Mouse (Mus musculus) c-Kit-positive CD71-positive TER-119-negative erythroid progenitor cells, embryonic 14.5 days (primary cell): ENCODE results near the gene Ugt1a9.
"Not testable (repeated sequence)": the region's sequence is repeated elsewhere in the genome, so short reads cannot be mapped to it uniquely, and the experiment has no call there.

ENCODE experiments used
- DNase-seq: peaks from one replicate; pipeline ENCODE4 v3.0.0-alpha.2; 2013; ENCODE audit warnings: low read depth

Ugt1a9 gene

GRCm38 (mm10) chr1:88222216-88222615 is 151.6 kb downstream of the Ugt1a9 start:
- no peak for DNase-seq

DNA sequence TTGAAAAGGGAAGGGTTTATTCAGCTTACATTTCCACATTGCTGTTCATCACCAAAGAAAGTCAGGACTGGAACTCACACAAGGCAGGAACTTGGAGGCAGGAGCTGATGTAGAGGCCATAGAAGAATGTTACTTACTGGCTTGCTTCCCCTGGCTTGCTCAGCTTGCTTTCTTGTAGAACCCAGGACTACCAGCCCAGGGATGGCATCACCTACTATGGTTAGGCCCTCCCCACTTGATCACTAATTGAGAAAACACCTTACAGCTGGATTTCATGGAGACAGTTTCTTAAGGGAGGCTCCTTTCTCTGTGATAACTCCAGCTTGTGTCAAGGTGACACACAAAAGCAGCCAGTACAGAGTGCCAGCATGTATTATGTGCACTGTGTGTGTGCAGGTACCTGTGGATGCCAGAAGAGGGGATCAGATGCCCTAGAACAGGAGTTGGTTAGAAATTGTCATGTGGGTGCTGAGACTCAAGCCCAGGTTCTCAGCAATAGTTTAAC is 152.5 kb downstream of the Ugt1a9 start:
- not testable (repeated sequence) for DNase-seq

GRCm38 (mm10) chr1:88223591-88223990 is 153.0 kb downstream of the Ugt1a9 start:
- no peak for DNase-seq

DNA sequence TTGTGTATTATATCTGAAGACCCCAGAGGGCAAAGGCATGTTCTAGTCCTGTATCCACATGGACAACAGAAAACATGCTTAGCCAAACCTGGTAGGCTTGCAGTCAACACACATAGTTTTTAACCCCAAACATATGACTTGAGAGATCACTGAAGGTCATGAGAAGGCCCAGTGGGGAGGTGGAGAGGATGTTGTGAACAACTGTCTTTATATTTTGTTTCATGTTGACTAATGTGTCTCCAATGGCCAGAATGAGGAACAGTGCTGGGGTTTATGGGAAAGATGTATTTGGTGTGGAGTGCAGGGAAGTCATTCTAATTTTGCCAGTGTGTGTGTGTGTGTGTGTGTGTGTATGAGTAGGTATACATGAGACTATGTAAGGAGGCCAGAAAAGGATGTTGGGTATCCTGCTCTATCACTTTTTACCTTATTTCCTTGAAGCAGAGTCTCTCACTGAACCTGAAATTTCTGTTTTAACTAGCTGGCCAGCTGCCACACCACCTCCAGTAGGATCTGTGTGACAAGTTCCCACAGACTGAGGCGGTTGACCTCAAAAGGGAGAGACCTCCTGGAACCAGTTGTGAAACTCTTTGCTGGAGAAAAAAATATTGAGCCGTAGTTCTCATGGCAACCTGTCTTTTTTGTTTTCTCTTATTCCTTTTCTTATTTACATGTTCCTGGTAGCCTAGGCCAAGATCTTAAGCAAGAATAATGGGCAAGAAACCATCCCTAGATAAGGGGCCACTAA is 153.6 kb downstream of the Ugt1a9 start:
- no peak for DNase-seq

DNA sequence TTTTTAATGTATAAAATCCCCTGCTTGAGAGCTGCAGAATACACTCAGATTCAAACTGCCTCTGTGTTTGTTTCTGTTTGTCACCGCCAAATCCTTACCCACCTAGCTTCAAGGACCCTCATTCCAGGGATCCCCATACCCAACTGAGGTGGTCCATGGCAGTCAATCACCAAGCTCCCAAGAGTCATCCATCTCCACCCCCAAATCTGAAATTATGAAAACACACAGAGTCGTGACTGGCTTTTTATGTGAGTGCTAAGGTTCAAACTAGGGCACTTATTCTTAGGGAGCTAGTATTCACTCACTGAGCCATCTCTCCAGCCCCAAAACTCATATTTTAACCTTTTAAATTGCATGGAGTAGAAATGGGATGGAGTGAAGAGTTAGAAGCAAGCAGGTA is 154.7 kb downstream of the Ugt1a9 start:
- not testable (repeated sequence) for DNase-seq

DNA sequence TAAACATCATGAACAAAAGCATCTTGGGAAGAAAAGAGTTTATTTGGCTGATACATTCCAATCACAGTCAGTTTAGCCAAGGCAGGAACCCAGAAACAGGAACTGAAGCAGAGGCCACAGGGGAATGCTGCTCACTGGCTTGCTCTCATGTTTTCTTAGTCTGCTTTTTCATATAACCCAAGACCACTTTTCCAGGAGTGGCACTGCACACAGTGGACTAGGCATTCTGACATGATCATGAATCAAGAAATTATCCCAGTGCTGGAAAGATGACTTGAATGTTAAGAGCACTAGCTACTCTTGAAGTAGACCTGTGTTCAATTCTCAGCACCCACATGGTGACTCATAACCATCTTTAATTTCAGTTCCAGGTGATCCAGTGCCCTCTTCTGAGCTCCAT is 155.1 kb downstream of the Ugt1a9 start:
- no peak for DNase-seq

- no peak for DNase-seq
Observed at GRCm38 (mm10) chr1:88226670-88227379, 156.2 kb downstream of the Ugt1a9 start, which contains the start of gene Mroh2a. Gene Mroh2a, plus strand, starts transcription at chr1:88226986.

- DNase-seq: no peak
Observed at GRCm38 (mm10) chr1:88227482-88227881, 156.9 kb downstream of the Ugt1a9 start.

DNA sequence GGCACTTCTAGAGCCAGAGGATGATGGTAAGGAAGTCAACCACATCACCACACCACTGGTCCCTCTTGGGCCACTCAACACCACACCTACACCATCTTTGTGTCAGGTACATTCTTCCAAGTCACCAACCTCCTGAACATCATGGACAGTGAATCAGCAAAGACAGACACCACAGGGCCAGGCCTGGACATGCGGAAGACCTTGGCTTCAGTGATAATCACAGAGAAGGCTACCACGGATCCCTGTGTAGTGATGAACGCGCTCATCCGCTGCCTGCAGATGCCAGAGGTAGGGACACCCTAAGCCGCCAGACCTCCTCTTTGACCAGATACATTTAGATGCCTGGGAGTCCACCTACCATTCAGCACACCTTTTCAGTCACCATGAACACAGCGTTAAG is 157.5 kb downstream of the Ugt1a9 start:
- DNase-seq: no peak

DNA sequence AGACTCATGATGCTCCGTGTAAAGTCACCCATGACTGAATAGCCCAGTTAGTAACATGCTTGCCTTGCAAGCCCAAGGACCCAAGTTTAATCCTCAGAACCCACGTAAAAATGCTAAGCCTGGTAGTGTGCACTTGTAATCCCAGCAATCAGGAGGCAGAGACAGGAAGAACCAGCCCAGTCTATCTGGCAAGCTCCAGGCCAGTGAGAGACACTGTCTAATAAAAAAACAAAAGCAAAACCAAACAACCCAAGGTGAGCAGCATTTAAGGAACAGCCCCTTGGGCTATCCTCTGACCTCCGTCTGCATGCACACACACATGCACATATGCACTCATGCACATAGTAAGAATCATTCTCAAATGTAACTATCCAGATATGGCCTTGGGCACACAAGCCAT is 159.0 kb downstream of the Ugt1a9 start:
- no peak for DNase-seq

DNA sequence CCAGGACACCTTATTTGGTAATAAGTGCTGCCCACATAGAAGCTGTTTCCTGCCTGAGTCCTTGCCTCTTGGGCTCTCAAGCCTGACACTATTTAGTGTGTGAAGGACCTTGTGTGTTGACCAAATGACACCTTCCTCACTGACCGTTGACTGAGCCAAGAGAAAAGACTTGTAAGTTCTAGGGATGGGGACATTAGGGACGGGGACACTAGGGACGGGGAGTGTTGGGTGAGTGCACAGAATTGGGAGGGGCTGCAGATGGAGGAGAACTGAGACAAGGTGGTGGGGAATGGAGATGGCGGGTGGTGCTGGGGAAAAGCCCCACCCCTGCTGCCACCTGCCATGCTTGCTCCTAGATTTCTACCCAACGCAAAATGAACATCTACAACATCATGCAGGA is 159.4 kb downstream of the Ugt1a9 start:
- no peak for DNase-seq

- DNase-seq: no peak
Observed at GRCm38 (mm10) chr1:88230421-88230820, 159.8 kb downstream of the Ugt1a9 start.

GRCm38 (mm10) chr1:88230981-88231802 is 160.6 kb downstream of the Ugt1a9 start:
- DNase-seq: no peak

- no peak for DNase-seq
Observed at GRCm38 (mm10) chr1:88231803-88232499, 161.4 kb downstream of the Ugt1a9 start.

DNA sequence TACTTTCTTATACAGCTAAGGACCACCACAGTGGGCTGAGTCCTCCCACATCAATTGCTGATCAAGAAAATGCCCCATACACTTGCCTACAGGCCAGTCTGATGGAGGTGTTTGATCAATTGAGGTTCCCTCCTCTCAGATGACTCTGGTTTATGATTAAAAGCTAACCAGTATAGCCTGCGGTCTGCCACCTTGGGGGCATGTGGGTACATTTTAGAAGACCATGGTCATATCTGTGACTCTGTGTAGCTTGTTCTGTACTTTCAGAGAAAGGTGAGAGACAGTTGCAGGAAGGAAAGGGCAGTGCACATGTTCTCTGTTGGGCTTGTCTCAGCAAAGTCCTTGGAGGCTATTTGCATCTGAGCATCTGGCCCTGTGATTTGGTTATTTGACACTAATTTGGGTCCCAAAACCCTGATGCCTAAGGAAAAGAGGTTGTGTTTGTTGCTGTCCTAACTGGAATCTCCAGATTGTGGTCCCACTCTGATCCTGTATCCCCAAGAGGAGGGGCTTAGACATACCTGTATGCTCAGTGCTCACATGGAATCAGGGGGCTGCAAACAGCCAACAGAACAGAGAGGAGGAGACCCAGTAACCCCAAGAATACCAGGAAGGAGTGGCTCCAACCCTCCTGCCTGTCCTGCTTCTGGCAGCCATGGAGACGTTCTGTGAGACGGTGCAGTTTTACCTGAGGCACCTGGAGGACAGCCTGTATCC is 162.2 kb downstream of the Ugt1a9 start:
- no peak for DNase-seq

DNA sequence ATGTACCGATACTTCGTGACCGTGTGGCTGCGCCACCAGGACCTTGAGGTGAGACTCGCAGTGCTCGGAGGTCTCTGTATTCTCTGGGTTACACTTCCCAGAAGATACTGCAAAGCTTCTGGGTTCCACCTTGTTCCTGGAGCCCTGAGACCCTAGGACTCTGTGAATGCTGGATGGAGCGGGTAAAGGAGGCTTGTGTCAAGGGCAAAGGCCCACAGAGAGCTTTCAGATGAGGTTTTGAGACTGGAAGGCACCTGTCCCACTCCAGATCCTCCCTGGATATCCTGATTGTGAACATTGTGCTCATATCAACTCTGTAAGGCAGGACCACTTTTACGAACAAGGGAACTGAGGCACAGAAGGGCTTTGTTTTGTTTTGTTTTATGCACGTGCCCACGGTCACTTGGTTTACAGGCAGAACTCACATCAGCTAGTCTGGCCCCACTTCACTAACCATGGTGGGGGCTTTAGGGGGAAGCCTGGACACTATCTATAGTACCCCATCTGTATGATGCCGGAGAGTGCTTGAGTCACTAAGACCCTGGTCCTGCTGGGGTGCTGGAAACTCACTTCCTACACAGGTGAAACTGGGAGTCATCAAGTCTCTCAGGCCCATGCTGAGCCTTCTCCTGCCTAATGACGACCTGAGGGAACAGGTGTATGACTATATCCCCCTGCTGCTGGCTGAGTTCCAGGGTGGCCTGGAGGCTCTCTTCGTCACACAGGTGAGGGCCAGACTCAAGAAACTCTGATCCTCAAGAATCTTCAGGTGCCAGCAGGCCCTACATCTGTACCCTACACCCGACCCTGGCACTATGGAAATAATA is 163.0 kb downstream of the Ugt1a9 start:
- no peak for DNase-seq

DNA sequence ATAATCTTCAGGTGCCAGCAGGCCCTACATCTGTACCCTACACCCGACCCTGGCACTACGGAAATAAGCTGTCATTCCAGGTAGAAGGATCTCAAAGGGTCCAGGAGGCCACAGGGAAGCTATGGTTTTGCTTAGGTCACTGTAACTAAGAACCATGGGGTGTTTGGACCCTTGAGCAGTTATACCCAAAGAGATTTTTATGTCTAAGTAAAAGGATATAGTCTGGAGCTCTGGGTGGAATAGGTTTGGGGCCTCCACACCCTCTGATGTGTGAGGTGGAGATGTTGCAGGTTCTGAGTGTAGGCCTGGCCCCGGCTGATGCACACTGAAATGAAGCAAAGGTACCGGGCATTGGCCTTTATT is 163.6 kb downstream of the Ugt1a9 start:
- no peak for DNase-seq

- DNase-seq: no peak
Observed at GRCm38 (mm10) chr1:88234646-88235045, 164.0 kb downstream of the Ugt1a9 start.

- no peak for DNase-seq
Observed at GRCm38 (mm10) chr1:88235046-88235893, 164.7 kb downstream of the Ugt1a9 start.
